In genomic region chr8:84871376-84872308, GRCm38 (mm10) we compare ENCODE assay signal across 8 mouse cellular contexts. TPM values are rescaled to one million over a fixed set of nuclear protein-coding genes. Genes with fewer than 3 reads are reported as not detected.
DNase-seq lines count a peak whose midpoint lies in the region; ATAC-seq and TF ChIP-seq lines count a peak whose summit lies in the region.

Syce2 (plus strand) TSS chr8:84872111.

- no peak for TF ChIP-seq POLR2A in myocyte (IDR thresholded peaks at IDR 0.05; ENCODE audit: insufficient read length, low read depth)

- H3K4me3 ChIP-seq in embryonic facial prominence, embryonic 10.5 days = peak within 1 kb of the TSS; percentile 57
- H3K4me3 ChIP-seq in heart, embryonic 10.5 days = peak within 1 kb of the TSS; percentile 63
- peak within 1 kb of the TSS; percentile 65 for H3K4me3 ChIP-seq in liver, embryonic 12.5 days
- no peak within 1 kb of the TSS for H3K4me3 ChIP-seq in myocyte
- H3K4me3 ChIP-seq in stomach, embryonic 14.5 days (ENCODE audit: low read depth, low read length) = peak within 1 kb of the TSS; percentile 49

- H3K9me3 ChIP-seq in embryonic facial prominence, embryonic 10.5 days = no peaks in the 10 kb centered on the region
- no peaks in the 10 kb centered on the region for H3K9me3 ChIP-seq in heart, embryonic 10.5 days
- no peaks in the 10 kb centered on the region for H3K9me3 ChIP-seq in liver, embryonic 12.5 days (replicated peaks)
- no peaks in the 10 kb centered on the region for H3K9me3 ChIP-seq in stomach, embryonic 14.5 days (ENCODE audit: control insufficient read depth, low read depth, low read length)

- peak; percentile 95 to 96 for DNase-seq in B cell, adult 2 months
- DNase-seq in adrenal gland, postnatal 10 days = peak; percentile 91
- DNase-seq in embryonic facial prominence, embryonic 10.5 days (ENCODE audit: low spot score) = peak; percentile 86
- peak; percentile 90 for DNase-seq in heart, embryonic 10.5 days (ENCODE audit: low spot score)
- DNase-seq in kidney, adult 9 months = peak; percentile 80

- peaks cover 39% of the 10 kb centered on the region for H3K36me3 ChIP-seq in embryonic facial prominence, embryonic 10.5 days (replicated peaks)
- peaks cover 32% of the 10 kb centered on the region for H3K36me3 ChIP-seq in heart, embryonic 10.5 days
- H3K36me3 ChIP-seq in liver, embryonic 12.5 days = peaks cover 38% of the 10 kb centered on the region
- H3K36me3 ChIP-seq in myocyte (ENCODE audit: control insufficient read depth, insufficient read depth) = no peaks in the 10 kb centered on the region
- peaks cover 24% of the 10 kb centered on the region for H3K36me3 ChIP-seq in stomach, embryonic 14.5 days (ENCODE audit: control insufficient read depth, insufficient read depth, low read length)

- 16% methylated on average over 46 of the region's 46 CpGs for WGBS in embryonic facial prominence, embryonic 10.5 days
- 10% methylated on average over 46 of the region's 46 CpGs for WGBS in heart, embryonic 10.5 days
- 8% methylated on average over 44 of the region's 46 CpGs for WGBS in liver, embryonic 12.5 days (ENCODE audit: insufficient replicate concordance)
- 15% methylated on average over 35 of the region's 46 CpGs for WGBS in stomach, embryonic 14.5 days

- H3K27ac ChIP-seq in embryonic facial prominence, embryonic 10.5 days (replicated peaks) = peak within 1 kb of the TSS; percentile 74
- peak within 1 kb of the TSS; percentile 88 for H3K27ac ChIP-seq in heart, embryonic 10.5 days
- H3K27ac ChIP-seq in liver, embryonic 12.5 days = peak within 1 kb of the TSS; percentile 89
- H3K27ac ChIP-seq in stomach, embryonic 14.5 days (ENCODE audit: low read length) = no peak within 1 kb of the TSS

- ATAC-seq in liver, embryonic 12.5 days = peak; percentile 73
- ATAC-seq in stomach, embryonic 14.5 days (ENCODE audit: insufficient number of reproducible peaks, insufficient read depth, low FRiP score, low read depth) = peak; percentile 75

- peaks cover 16% of the 10 kb centered on the region for H3K4me1 ChIP-seq in embryonic facial prominence, embryonic 10.5 days
- peaks cover 14% of the 10 kb centered on the region for H3K4me1 ChIP-seq in heart, embryonic 10.5 days
- H3K4me1 ChIP-seq in liver, embryonic 12.5 days = peaks cover 43% of the 10 kb centered on the region
- H3K4me1 ChIP-seq in stomach, embryonic 14.5 days (ENCODE audit: control insufficient read depth, insufficient read depth, low read length) = peaks cover 9% of the 10 kb centered on the region; the same call in 1 of the 2 replicates

- H3K9ac ChIP-seq in liver, embryonic 12.5 days = peak within 1 kb of the TSS; percentile 81
- peak within 1 kb of the TSS; percentile 45; the same call in 1 of the 2 replicates for H3K9ac ChIP-seq in stomach, embryonic 14.5 days (replicated peaks; ENCODE audit: low read depth, low read length)

- peaks cover 14% of the 10 kb centered on the region for H3K27me3 ChIP-seq in embryonic facial prominence, embryonic 10.5 days (replicated peaks; ENCODE audit: low read depth, poor library complexity, severe bottlenecking)
- peaks cover 10% of the 10 kb centered on the region; the same call in 1 of the 2 replicates for H3K27me3 ChIP-seq in heart, embryonic 10.5 days (ENCODE audit: insufficient read depth, poor library complexity, severe bottlenecking)
- H3K27me3 ChIP-seq in liver, embryonic 12.5 days (replicated peaks) = no peaks in the 10 kb centered on the region
- no peaks in the 10 kb centered on the region for H3K27me3 ChIP-seq in myocyte (ENCODE audit: control insufficient read depth, insufficient read depth, insufficient read length)
- H3K27me3 ChIP-seq in stomach, embryonic 14.5 days (ENCODE audit: control insufficient read depth, insufficient read depth, low read length) = no peaks in the 10 kb centered on the region

- H3K4me2 ChIP-seq in liver, embryonic 12.5 days = peak within 1 kb of the TSS; percentile 100
- no peak within 1 kb of the TSS for H3K4me2 ChIP-seq in myocyte (ENCODE audit: low read depth)
- peak within 1 kb of the TSS; percentile 99 for H3K4me2 ChIP-seq in stomach, embryonic 14.5 days (replicated peaks; ENCODE audit: low read depth, low read length)

- no peak within 1 kb of the TSS for H3ac ChIP-seq in myocyte (ENCODE audit: control insufficient read depth, insufficient read length)

- H3K79me2 ChIP-seq in myocyte (ENCODE audit: control insufficient read depth, insufficient read depth) = no peaks in the 10 kb centered on the region

TF ChIP-seq in myocyte, 11 proteins besides CTCF, POLR2A, EP300 and RAD21:
- peak; percentile 42 for TF ChIP-seq POLR2AphosphoS2 (IDR thresholded peaks at IDR 0.05; ENCODE audit: insufficient read length, low read depth)
- no peak for TF ChIP-seq TCF12 (IDR thresholded peaks at IDR 0.05; ENCODE audit: insufficient read depth, poor library complexity, severe bottlenecking)

RNA-seq across cellular contexts. Expression of gene Syce2, which starts in this region (rescaled TPM):
- total RNA-seq in adrenal gland, postnatal 10 days (2021) = 10 to 100 TPM; 16.1 to 21.1 TPM
- polyA plus RNA-seq in embryonic facial prominence, embryonic 10.5 days (2016; fragmentation: Nextera tagmentation; extraction: Ambion mirVana) = 77.8 and 83.7 TPM in 2 replicates
- polyA plus RNA-seq in heart, embryonic 10.5 days (2016; fragmentation: Nextera tagmentation; extraction: Ambion mirVana) = 51.7 and 64.6 TPM in 2 replicates
- polyA plus RNA-seq in liver, embryonic 12.5 days (2016; fragmentation: Nextera tagmentation; extraction: Ambion mirVana) = 110 TPM in 2 replicates
- 2.3 TPM for polyA plus RNA-seq in myocyte (2012; fragmentation: generic; extraction: Trizol)
- 65.4 and 77.8 TPM in 2 replicates for polyA plus RNA-seq in stomach, embryonic 14.5 days (2014; fragmentation: Nextera tagmentation; extraction: Ambion mirVana)

Comparison
In these comparisons a context has a peak if more than half of its experiments do, and no peak if none do; other contexts are left out.
1. RNA of gene Syce2 (polyA plus RNA-seq): 110 TPM in liver, embryonic 12.5 days, 77.8 to 83.7 TPM in embryonic facial prominence, embryonic 10.5 days, 65.4 to 77.8 TPM in stomach, embryonic 14.5 days and 51.7 to 64.6 TPM in heart, embryonic 10.5 days; 2.3 TPM in myocyte (single experiment); every median in the first group is over 10 times any median in the second.
2. Peak in every context shown above with its lines, with median percentiles within 50 percentile points of each other: DNase-seq.